Mouse (Mus musculus): ENCODE data around the gene Ppp1r14d. TPM values are rescaled to one million over a fixed set of nuclear protein-coding genes. Genes with fewer than 3 reads are reported as not detected.

Ppp1r14d gene
- polyA plus RNA-seq, 1 experiment from 2014 or later: not detected

DNA sequence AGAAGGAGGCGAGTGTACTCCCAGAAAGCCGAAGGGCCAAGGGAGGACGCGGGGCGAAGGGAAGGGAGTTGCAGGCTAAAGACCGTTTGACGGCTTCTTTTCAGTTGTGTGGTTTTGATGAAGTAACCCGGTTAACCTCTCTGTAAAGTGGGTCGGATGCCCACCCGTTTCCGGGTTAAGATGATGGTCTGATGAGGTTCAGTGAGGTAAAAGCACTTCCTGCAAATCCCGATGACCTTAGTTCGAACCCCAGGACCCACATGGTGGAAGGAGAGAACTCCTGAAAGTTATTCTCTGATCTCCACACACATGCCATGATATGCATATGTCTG is 20.6 kb downstream of the Ppp1r14d start:
- Histone ChIP-seq H3K27ac (peak overlapping the region; percentile 87; the same call in 1 of the 2 replicates), H3K9me3 (no peaks in the 10 kb centered on the region), H3K9ac (peak overlapping the region; percentile 79), H3K4me2 (peak overlapping the region; percentile 70), H3K4me1 (peaks cover 17% of the 10 kb centered on the region), H3K27me3 (no peaks in the 10 kb centered on the region), H3K4me3 (replicated peaks) (peak overlapping the region; percentile 74), H3K36me3 (replicated peaks) (peaks cover 30% of the 10 kb centered on the region)
- peak; percentile 5 for ATAC-seq (ENCODE audit: low FRiP score)
- WGBS: 2% methylated on average over 13 of the region's 13 CpGs

DNA sequence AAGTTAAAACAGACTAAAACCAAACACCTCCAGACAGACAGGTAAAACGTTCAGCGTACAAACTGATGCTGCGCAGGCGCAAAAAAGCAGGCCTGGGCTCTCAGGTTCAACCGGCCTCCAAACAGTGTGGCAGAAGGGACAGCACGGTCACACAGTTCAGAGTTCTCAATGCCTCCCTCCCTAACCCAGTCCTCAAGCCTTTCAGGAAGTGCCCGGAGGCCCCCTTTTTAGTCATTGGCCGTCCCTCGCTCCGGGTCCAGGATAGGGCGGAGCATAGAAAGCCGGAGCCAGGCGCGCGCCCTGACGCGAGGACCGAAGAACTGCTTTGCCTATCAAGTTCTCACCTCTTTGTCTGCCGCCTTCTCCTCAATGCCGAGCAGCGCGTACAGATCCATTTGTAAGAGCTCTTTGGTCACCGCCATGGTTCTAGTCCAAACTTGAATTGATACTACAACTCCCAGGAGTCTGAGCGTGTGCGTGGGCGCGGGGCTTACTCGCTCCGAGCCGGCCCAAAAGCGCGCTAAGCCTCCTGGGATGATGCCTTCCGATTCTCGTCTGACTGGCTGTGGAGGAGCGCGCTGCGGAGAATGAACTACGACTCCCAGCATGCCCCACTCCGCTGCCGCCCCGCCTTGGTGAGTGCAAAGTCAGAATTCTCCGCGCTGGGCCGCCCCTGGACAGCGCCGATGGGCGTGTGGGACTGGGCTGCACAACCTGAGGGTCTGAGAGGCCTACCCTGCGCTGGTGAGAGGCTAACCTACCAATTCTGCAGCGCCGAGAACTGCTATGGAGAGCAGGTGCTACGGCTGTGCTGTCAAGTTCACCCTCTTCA is 21.1 kb downstream of the Ppp1r14d start, which contains the start of the genes Zfyve19 and Dnajc17:
TSS of gene Zfyve19 (plus strand) at position 274 of the 832 bp plus-strand sequence.
TSS of gene Dnajc17 (minus strand) at position 452 of the 832 bp plus-strand sequence.
- peaks cover 27% of the 10 kb centered on the region for H3K36me3 ChIP-seq (replicated peaks)
- WGBS: under 1% methylated on average over 51 of the region's 51 CpGs
- H3K9ac ChIP-seq: peak within 1 kb of the TSS; percentile 79
- H3K4me2 ChIP-seq: peak within 1 kb of the TSS; percentile 70
- H3K4me1 ChIP-seq: peaks cover 20% of the 10 kb centered on the region
- no peaks in the 10 kb centered on the region for H3K27me3 ChIP-seq
- H3K27ac ChIP-seq: peak within 1 kb of the TSS; percentile 87
- H3K9me3 ChIP-seq: no peaks in the 10 kb centered on the region
- peak within 1 kb of the TSS; percentile 74 for H3K4me3 ChIP-seq (replicated peaks)
- peak; percentile 97 for ATAC-seq (ENCODE audit: low FRiP score)

DNA sequence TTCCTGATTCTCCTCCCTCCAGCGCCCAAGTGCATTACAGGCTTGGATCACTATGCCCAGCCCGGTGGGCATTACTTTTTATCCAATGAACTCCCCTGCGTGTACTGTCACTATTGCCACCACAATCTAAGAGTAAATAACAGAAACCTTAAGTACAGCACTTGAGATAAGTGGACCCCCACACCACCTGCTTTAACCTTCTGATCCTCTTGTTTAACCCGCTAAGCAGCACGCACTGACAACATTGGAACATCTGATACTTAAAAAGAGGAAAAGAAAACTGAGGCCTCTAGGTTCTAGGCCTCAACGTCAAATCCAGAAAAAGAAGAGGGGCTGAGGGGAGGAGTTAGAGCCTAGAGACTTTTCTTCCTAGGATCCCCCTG is 21.8 kb downstream of the Ppp1r14d start:
- peak overlapping the region; percentile 70 for H3K4me2 ChIP-seq
- peak overlapping the region; percentile 74 for H3K4me3 ChIP-seq (replicated peaks)
- ATAC-seq (ENCODE audit: low FRiP score): no peak; the same call in 1 of the 2 replicates
- no peaks in the 10 kb centered on the region for H3K27me3 ChIP-seq
- H3K36me3 ChIP-seq (replicated peaks): peaks cover 24% of the 10 kb centered on the region
- no peaks in the 10 kb centered on the region for H3K9me3 ChIP-seq
- H3K4me1 ChIP-seq: peaks cover 26% of the 10 kb centered on the region
- WGBS: 20% methylated on average over 6 of the region's 6 CpGs
- peak overlapping the region; percentile 87 for H3K27ac ChIP-seq
- H3K9ac ChIP-seq: peak overlapping the region; percentile 79

DNA sequence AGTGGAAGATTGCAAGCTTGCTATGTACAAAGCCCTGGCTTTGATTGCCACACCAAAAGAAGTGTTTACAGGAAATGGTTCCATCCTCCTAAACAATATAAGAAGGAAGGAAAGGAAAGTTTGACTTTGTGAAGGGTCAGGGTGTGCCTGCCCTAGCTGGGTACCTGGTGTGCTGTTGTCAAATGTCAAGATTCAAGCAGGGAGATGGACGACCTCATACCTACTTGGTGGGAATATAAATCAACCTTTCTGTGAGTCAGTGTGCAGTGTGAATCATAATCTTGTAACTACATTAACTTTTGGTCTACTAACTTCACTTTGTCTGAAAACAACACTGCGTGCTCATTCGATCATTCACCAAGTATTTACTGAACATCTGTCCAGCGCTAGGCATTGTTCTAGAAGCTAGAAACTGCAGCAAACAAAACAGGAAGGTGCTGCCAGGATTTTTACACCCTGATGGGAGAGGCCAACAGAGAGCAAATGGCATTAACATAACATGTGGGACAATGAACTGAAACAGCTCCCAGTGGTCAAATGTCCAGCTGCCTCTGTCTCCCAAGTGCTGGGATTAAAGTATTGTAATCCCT is 25.7 kb downstream of the Ppp1r14d start:
- Histone ChIP-seq H3K27ac (no peak overlapping the region), H3K27me3 (no peaks in the 10 kb centered on the region), H3K4me1 (peaks cover 24% of the 10 kb centered on the region), H3K4me3 (replicated peaks) (no peak overlapping the region), H3K9ac (no peak overlapping the region), H3K9me3 (no peaks in the 10 kb centered on the region), H3K36me3 (replicated peaks) (no peaks in the 10 kb centered on the region), H3K4me2 (no peak overlapping the region)
- WGBS: 80% methylated on average over 4 of the region's 4 CpGs
- no peak for ATAC-seq (ENCODE audit: low FRiP score)

DNA sequence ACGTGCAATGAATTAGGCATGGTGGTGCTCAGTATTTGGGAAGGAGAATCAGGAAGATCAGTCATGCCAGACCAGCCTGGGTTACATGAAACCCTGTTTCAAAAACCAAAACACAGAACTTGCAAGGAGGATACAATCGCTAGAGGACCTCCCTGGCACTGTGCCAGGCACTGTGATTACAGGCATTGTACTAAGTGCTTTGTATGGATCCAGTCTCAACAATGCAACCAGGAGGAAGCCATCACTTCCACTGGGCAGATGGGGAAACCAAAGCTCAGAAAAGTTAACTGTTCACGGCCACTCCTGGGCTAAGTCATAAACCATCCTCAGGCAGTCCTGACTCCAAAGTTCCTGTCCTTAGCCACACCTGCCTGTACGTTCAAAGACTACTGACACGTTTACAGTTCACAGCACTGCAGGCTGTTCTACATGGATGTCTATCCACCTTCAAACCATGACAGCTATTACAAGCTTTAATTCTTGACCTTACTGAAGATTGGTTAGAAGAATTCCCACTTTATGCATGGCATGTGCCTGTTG is 26.7 kb downstream of the Ppp1r14d start:
- 69% methylated on average over 5 of the region's 5 CpGs for WGBS
- H3K27ac ChIP-seq: no peak overlapping the region

DNA sequence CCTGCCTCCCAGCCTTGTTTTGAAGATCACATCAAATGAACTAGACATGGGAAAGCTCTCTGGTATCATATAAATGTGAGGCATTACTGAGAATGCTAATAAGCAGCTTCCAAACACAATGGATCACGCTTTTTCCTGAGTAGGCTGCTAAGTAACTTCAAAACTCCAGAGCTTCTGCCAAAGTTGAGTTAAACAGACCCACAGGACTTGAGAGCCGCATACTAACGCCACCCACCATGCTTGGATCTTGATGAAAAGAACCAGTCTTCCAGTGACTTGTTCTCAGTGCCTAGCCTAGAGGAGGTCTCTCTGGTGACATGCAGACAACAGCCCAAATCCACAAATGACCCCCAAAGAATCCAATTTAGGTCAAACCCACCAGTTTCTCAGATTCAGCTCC is 30.8 kb downstream of the Ppp1r14d start:
- ATAC-seq (ENCODE audit: low FRiP score): no peak
- H3K27me3 ChIP-seq: no peaks in the 10 kb centered on the region

More for the DNA sequence above, 26.7 kb downstream of the Ppp1r14d start:
- Histone ChIP-seq H3K4me1 (peaks cover 28% of the 10 kb centered on the region), H3K4me3 (replicated peaks) (no peak overlapping the region), H3K4me2 (no peak overlapping the region), H3K9ac (no peak overlapping the region), H3K9me3 (no peaks in the 10 kb centered on the region), H3K36me3 (replicated peaks) (no peaks in the 10 kb centered on the region), H3K27me3 (no peaks in the 10 kb centered on the region)
- ATAC-seq (ENCODE audit: low FRiP score): no peak

DNA sequence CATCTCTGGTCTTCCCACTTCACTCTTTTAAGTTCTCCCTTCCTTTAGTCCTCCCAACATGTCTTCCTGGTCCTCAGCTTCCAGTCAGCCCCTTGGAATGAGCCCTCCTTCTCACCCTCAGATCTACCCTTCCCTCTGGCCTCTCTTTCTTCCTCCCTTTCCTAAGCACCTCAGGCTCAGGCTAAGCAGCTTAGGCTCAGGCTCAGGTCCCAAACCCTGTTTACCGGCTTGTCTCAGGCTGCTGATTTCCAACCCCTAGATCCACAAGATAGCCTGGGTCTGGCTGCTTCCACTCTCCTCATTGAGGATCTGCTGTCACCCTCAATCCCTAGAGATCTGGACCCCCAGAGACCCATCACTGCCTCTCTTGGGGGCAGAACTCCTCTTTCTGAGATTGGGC is 31.7 kb downstream of the Ppp1r14d start:
- H3K4me1 ChIP-seq: peaks cover 17% of the 10 kb centered on the region
- no peak for ATAC-seq (ENCODE audit: low FRiP score)
- H3K9me3 ChIP-seq: no peaks in the 10 kb centered on the region
- no peaks in the 10 kb centered on the region for H3K36me3 ChIP-seq (replicated peaks)
- H3K4me3 ChIP-seq (replicated peaks): no peak overlapping the region
- WGBS: 14% methylated on average over 1 of the region's 1 CpGs
- no peak overlapping the region for H3K4me2 ChIP-seq
- H3K27ac ChIP-seq: no peak overlapping the region
- H3K9ac ChIP-seq: no peak overlapping the region; the same call in 1 of the 2 replicates
- H3K27me3 ChIP-seq: no peaks in the 10 kb centered on the region

More for the DNA sequence above, 30.8 kb downstream of the Ppp1r14d start:
- Histone ChIP-seq H3K4me1 (peaks cover 24% of the 10 kb centered on the region), H3K4me2 (no peak overlapping the region), H3K9ac (no peak overlapping the region), H3K4me3 (replicated peaks) (no peak overlapping the region), H3K9me3 (no peaks in the 10 kb centered on the region), H3K36me3 (replicated peaks) (no peaks in the 10 kb centered on the region), H3K27ac (no peak overlapping the region)
- 49% methylated on average over 3 of the region's 3 CpGs for WGBS

DNA sequence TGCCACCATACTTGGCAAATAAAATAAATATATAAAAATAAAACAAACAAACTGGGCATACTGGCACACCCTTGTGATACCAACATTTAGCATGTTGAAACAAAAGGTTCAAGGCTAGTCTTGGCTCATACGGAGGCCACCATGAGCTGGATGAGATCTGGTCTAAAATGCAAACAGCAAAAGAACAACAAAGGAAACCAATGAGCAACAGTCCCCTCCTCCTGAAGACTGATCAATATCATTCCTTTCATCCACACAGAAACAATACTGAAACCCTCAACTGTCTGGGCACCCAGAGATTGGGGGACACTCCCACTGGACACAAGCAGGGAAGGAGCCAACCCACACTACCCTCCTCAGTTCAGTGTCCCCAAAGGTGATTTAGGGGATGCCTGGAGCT is 32.2 kb downstream of the Ppp1r14d start:
- ATAC-seq (ENCODE audit: low FRiP score): no peak
- Histone ChIP-seq H3K9me3 (no peaks in the 10 kb centered on the region), H3K4me1 (peaks cover 12% of the 10 kb centered on the region; the same call in 1 of the 2 replicates), H3K4me2 (no peak overlapping the region), H3K9ac (no peak overlapping the region), H3K36me3 (replicated peaks) (no peaks in the 10 kb centered on the region), H3K4me3 (replicated peaks) (no peak overlapping the region), H3K27ac (no peak overlapping the region), H3K27me3 (no peaks in the 10 kb centered on the region)
- WGBS: 97% methylated on average over 1 of the region's 1 CpGs

DNA sequence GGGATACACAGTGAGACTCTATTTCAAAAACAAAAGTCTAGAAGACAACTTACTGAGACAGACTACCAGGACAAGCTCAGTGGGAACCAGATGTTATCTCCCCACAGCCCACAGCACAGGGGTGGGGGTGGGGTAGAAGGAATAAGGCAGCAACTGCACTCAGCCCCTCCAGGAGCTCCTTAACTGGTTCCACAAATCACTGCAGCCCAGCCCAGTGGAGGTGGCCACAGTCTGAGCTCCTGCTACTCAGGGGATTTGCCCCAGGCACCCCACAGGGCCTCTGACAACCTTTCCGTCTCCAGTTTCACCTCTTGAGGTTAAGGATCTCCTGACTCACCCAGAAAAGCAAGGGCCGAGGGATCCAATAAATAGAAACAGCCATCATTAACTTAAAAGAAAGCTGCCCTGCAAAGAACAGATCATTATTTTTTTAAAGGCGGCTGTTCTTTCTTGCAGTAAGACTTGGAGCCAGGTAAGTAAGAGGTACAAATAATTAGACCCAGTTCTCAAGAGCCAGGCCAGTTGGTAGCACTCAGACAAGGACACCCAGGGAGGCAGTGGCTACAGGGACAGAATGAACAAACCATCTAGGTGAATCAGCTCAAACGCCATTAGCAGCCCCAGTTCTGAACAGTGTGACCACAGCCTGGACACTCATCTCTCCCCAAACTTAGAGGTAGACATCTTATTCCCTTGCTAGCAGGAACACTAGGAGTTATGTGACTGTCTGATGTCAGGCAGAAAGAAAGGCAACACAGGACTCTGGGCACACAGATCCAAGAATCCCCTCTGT is 33.2 kb downstream of the Ppp1r14d start:
- Histone ChIP-seq H3K4me1 (peaks cover 12% of the 10 kb centered on the region; the same call in 1 of the 2 replicates), H3K36me3 (replicated peaks) (no peaks in the 10 kb centered on the region), H3K4me3 (replicated peaks) (no peak overlapping the region), H3K9ac (no peak overlapping the region), H3K9me3 (no peaks in the 10 kb centered on the region), H3K27me3 (no peaks in the 10 kb centered on the region), H3K4me2 (no peak overlapping the region), H3K27ac (no peak overlapping the region)
- ATAC-seq (ENCODE audit: low FRiP score): no peak
- 23% methylated on average over 4 of the region's 4 CpGs for WGBS

DNA sequence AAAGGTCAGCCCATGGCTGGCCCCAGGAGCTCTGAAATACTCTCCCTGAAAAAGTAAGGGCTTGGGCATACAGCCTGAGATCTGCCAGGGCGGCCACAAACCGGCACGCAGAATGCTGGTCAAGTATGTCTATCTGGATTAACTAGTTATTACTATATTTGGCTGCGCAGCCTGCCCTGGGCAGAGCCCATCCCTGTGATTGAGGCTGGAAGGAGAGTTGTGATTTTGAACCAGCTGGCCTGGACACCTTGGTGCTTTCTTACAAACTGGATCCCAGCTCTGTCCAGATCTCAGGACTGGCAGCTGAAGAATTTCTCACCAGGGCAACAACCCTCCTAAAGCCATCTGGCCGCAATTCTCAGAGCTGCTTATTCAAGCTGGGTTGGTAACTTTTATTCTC is 35.6 kb downstream of the Ppp1r14d start:
- ATAC-seq (ENCODE audit: low FRiP score): no peak
- H3K4me3 ChIP-seq (replicated peaks): no peak overlapping the region
- H3K27ac ChIP-seq: no peak overlapping the region
- no peaks in the 10 kb centered on the region for H3K36me3 ChIP-seq (replicated peaks)
- peaks cover 13% of the 10 kb centered on the region; the same call in 1 of the 2 replicates for H3K4me1 ChIP-seq
- H3K4me2 ChIP-seq: no peak overlapping the region
- H3K9ac ChIP-seq: no peak overlapping the region
- 91% methylated on average over 5 of the region's 5 CpGs for WGBS
- H3K27me3 ChIP-seq: no peaks in the 10 kb centered on the region
- H3K9me3 ChIP-seq: no peaks in the 10 kb centered on the region

DNA sequence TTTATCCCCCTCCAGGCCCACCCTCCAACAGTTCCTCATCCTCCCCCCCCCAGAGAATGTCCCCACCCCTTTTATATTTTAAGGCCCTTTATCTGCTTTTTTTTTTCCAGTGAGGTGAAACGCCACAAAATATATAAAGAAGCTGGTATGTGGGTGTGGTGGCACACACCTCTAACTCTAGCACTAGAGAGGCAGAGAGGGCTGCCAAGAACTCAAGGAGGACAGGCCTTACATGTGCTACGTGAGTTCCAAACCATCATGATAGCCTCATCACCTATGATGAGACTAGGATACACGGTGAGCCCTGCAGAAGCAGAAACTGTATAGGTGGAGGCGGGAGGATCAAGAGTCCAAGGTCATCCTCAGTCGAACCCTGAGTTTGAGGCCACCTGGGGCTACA is 38.7 kb downstream of the Ppp1r14d start:
- Histone ChIP-seq H3K36me3 (replicated peaks) (peaks cover 3% of the 10 kb centered on the region), H3K9ac (no peak overlapping the region), H3K4me2 (no peak overlapping the region), H3K27me3 (no peaks in the 10 kb centered on the region), H3K9me3 (no peaks in the 10 kb centered on the region), H3K27ac (no peak overlapping the region), H3K4me3 (replicated peaks) (no peak overlapping the region), H3K4me1 (peaks cover 5% of the 10 kb centered on the region; the same call in 1 of the 2 replicates)
- ATAC-seq (ENCODE audit: low FRiP score): no peak
- WGBS: 88% methylated on average over 5 of the region's 5 CpGs
